Mouse (Mus musculus) left cerebral cortex, adult 9 months (tissue): ENCODE results near the gene Gm42906.

ENCODE experiments used
- DNase-seq, 2 experiments: peaks; one replicate each; pipeline ENCODE4 v3.0.0; 2022; ENCODE audit warnings: low spot score in 2 of 2

Gm42906 gene

GRCm38 (mm10) chr5:151299576-151299975 lies 128.4 kb downstream of the Gm42906 start:
- no peak for DNase-seq

GRCm38 (mm10) chr5:151298371-151298770 lies 129.6 kb downstream of the Gm42906 start:
- DNase-seq = no peak

- no peak for DNase-seq
Observed at GRCm38 (mm10) chr5:151296244-151296643, 131.7 kb downstream of the Gm42906 start.

- DNase-seq = no peak
Observed at GRCm38 (mm10) chr5:151293591-151293990, 134.4 kb downstream of the Gm42906 start.

GRCm38 (mm10) chr5:151292310-151292709 lies 135.7 kb downstream of the Gm42906 start:
- no peak for DNase-seq

- DNase-seq = no peak
Observed at GRCm38 (mm10) chr5:151286331-151286730, 141.6 kb downstream of the Gm42906 start.

GRCm38 (mm10) chr5:151279531-151279930 lies 148.4 kb downstream of the Gm42906 start:
- DNase-seq = no peak

- DNase-seq = no peak
Observed at GRCm38 (mm10) chr5:151277927-151278326, 150.0 kb downstream of the Gm42906 start.

GRCm38 (mm10) chr5:151275986-151276385 lies 152.0 kb downstream of the Gm42906 start:
- DNase-seq = no peak

GRCm38 (mm10) chr5:151274265-151274664 lies 153.7 kb downstream of the Gm42906 start:
- DNase-seq = no peak

- DNase-seq = no peak
Observed at GRCm38 (mm10) chr5:151270815-151271214, 157.1 kb downstream of the Gm42906 start.

- DNase-seq = no peak
Observed at GRCm38 (mm10) chr5:151266896-151267634, 160.9 kb downstream of the Gm42906 start.

- no peak for DNase-seq
Observed at GRCm38 (mm10) chr5:151261558-151261957, 166.4 kb downstream of the Gm42906 start.

- DNase-seq = no peak
Observed at GRCm38 (mm10) chr5:151252213-151252612, 175.8 kb downstream of the Gm42906 start.

- no peak for DNase-seq
Observed at GRCm38 (mm10) chr5:151251656-151252055, 176.3 kb downstream of the Gm42906 start.

- no peak for DNase-seq
Observed at GRCm38 (mm10) chr5:151248671-151249620, 179.0 kb downstream of the Gm42906 start.

- no peak for DNase-seq
Observed at GRCm38 (mm10) chr5:151248084-151248483, 179.9 kb downstream of the Gm42906 start.

GRCm38 (mm10) chr5:151247115-151247875 lies 180.7 kb downstream of the Gm42906 start:
- no peak for DNase-seq

GRCm38 (mm10) chr5:151246287-151246686 lies 181.7 kb downstream of the Gm42906 start:
- no peak for DNase-seq

- no peak for DNase-seq
Observed at GRCm38 (mm10) chr5:151245571-151245970, 182.4 kb downstream of the Gm42906 start.

GRCm38 (mm10) chr5:151238730-151239129 lies 189.2 kb downstream of the Gm42906 start:
- no peak for DNase-seq

- DNase-seq = no peak
Observed at GRCm38 (mm10) chr5:151236411-151236810, 191.6 kb downstream of the Gm42906 start.
